Mouse (Mus musculus) limb, embryonic 11.5 days (tissue): ENCODE data around the gene Cdc14a. TPM values are rescaled to one million over a fixed set of nuclear protein-coding genes. Genes with fewer than 3 reads are reported as not detected.

ENCODE experiments used
- polyA plus RNA-seq: library from polyadenylated mRNA; unstranded; fragments of >200 nt; fragmentation: Nextera tagmentation; extraction: Ambion mirVana; gene quantifications from 2 replicates; pipeline ENCODE4 v1.2.1, GENCODE M21; 2014

Gene Cdc14a
- polyA plus RNA-seq, 1 experiment from 2014 or later = 11.6 TPM

Other genes starting within 250 kb of the Cdc14a start
- gene Gpr88, start 170.5 kb downstream of the Cdc14a start, polyA plus RNA-seq = 0.08 and 0.23 TPM in 2 replicates
- 99.6 and 104 TPM in 2 replicates for gene Rtca, start 84.2 kb upstream of the Cdc14a start, polyA plus RNA-seq
- gene Dbt, start 89.0 kb upstream of the Cdc14a start, polyA plus RNA-seq = 13.2 and 14.8 TPM in 2 replicates
- gene Lrrc39, start 138.9 kb upstream of the Cdc14a start, polyA plus RNA-seq = 0.37 and 0.79 TPM in 2 replicates
- 34.3 and 39.7 TPM in 2 replicates for gene Sass6, start 170.9 kb upstream of the Cdc14a start, polyA plus RNA-seq
- gene Trmt13, start 190.6 kb upstream of the Cdc14a start, polyA plus RNA-seq = 26.2 and 33.8 TPM in 2 replicates
- gene Mfsd14a, start 238.6 kb upstream of the Cdc14a start, polyA plus RNA-seq = 86.0 and 94.3 TPM in 2 replicates